Mouse (Mus musculus): ENCODE data around the gene Gdf9. TPM values are rescaled to one million over a fixed set of nuclear protein-coding genes. Genes with fewer than 3 reads are reported as not detected.

Gene Gdf9
- total and polyA plus RNA-seq, 3 experiments: 0.42 to 0.43 TPM; not detected in 1

GRCm38 (mm10) chr11:53431347-53432056 lies 679 bp downstream of the Gdf9 start:
- DNase-seq (ENCODE audit: low read depth, low spot score): peak; percentile 85
- H3K4me3 ChIP-seq (ENCODE audit: control insufficient read depth in 1 of 2, insufficient read depth in 1 of 2, low read depth in 2 of 2, low read length in 2 of 2): peak overlapping the region; percentile 51 to 58
- peak overlapping the region; percentile 83 for H3K27ac ChIP-seq (ENCODE audit: control insufficient read depth, low read depth, low read length)
- H3K4me1 ChIP-seq (ENCODE audit: control insufficient read depth in 1 of 2, insufficient read depth in 2 of 2, low read length in 2 of 2): peaks cover 8 to 30% of the 10 kb centered on the region in 2 experiments
- peaks cover 7 to 30% of the 10 kb centered on the region in 2 experiments for H3K36me3 ChIP-seq (ENCODE audit: control insufficient read depth in 1 of 2, insufficient read depth in 2 of 2, low read length in 2 of 2)
- H3K9ac ChIP-seq (ENCODE audit: control insufficient read depth, low read depth, low read length, poor library complexity, severe bottlenecking): peak overlapping the region; percentile 44
- TF ChIP-seq POLR2A (IDR thresholded peaks at IDR 0.05; ENCODE audit: control insufficient read depth in 1 of 2, insufficient read depth in 1 of 2, low read depth in 1 of 2, low read length in 2 of 2, poor library complexity in 1 of 2): no peak
- TF ChIP-seq SIN3A (IDR thresholded peaks at IDR 0.05; ENCODE audit: low read length): peak; percentile 92
- TF ChIP-seq POLR2AphosphoS5 (IDR thresholded peaks at IDR 0.05; ENCODE audit: borderline replicate concordance, low read depth, low read length): no peak
- peak; percentile 64; the same call in 1 of the 2 replicates for TF ChIP-seq MAX (IDR thresholded peaks at IDR 0.05; ENCODE audit: low read length)
- TF ChIP-seq HCFC1 (IDR thresholded peaks at IDR 0.05; ENCODE audit: low read depth, low read length): peak; percentile 49
- peak; percentile 99 for TF ChIP-seq GATA1 (IDR thresholded peaks at IDR 0.05; ENCODE audit: low read depth, low read length)
- TF ChIP-seq ZNF384 (IDR thresholded peaks at IDR 0.05; ENCODE audit: low read depth, low read length): peak; percentile 92
- TF ChIP-seq CTCF (IDR thresholded peaks at IDR 0.05 in 2 of 3, conservative IDR thresholded peaks at IDR 0.05 in 1 of 3; ENCODE audit: control insufficient read depth in 1 of 3, insufficient read depth in 1 of 3, low read depth in 2 of 3, low read length in 3 of 3, poor library complexity in 1 of 3, severe bottlenecking in 1 of 3): no peak
- peak; percentile 97 for TF ChIP-seq TCF12 (IDR thresholded peaks at IDR 0.05; ENCODE audit: low read depth, low read length)
- no peak for TF ChIP-seq NRF1 (IDR thresholded peaks at IDR 0.05; ENCODE audit: insufficient read depth, low read depth, low read length, poor library complexity, severe bottlenecking)
- TF ChIP-seq EP300 (IDR thresholded peaks at IDR 0.05; ENCODE audit: low read depth in 1 of 2, low read length in 2 of 2): peak; percentile 95 to 97
- peak; percentile 83 for TF ChIP-seq MAZ (IDR thresholded peaks at IDR 0.05; ENCODE audit: low read depth, low read length)
- TF ChIP-seq KAT2A (conservative IDR thresholded peaks at IDR 0.05; ENCODE audit: low read depth, low read length): no peak
- TF ChIP-seq MXI1 (IDR thresholded peaks at IDR 0.05; ENCODE audit: low read depth, low read length): peak; percentile 82
- TF ChIP-seq MAFK (IDR thresholded peaks at IDR 0.05; ENCODE audit: borderline replicate concordance, low read depth, low read length): peak; percentile 75; the same call in 1 of the 2 replicates
- TF ChIP-seq POLR2AphosphoS2 (IDR thresholded peaks at IDR 0.05; ENCODE audit: low read length): no peak
- peak; percentile 100 for TF ChIP-seq RCOR1 (IDR thresholded peaks at IDR 0.05; ENCODE audit: low read depth, low read length)
- peak; percentile 91 for TF ChIP-seq ETS1 (IDR thresholded peaks at IDR 0.05; ENCODE audit: low read depth, low read length)
- TF ChIP-seq UBTF (IDR thresholded peaks at IDR 0.05; ENCODE audit: borderline replicate concordance, insufficient read depth, low read depth, low read length): no peak
- 0 out of 2 replicates have a peak, but pooled peaks have one; percentile 20 for TF ChIP-seq MEF2A (IDR thresholded peaks at IDR 0.05; ENCODE audit: extremely low read depth, insufficient replicate concordance, low read depth, low read length, poor library complexity, severe bottlenecking)
- peak; percentile 77; the same call in 1 of the 2 replicates for TF ChIP-seq BHLHE40 (IDR thresholded peaks at IDR 0.05; ENCODE audit: borderline replicate concordance, low read depth, low read length)
- TF ChIP-seq SMC3 (IDR thresholded peaks at IDR 0.05; ENCODE audit: low read depth, low read length): no peak
- TF ChIP-seq TBP (IDR thresholded peaks at IDR 0.05; ENCODE audit: low read depth, low read length): no peak
- no peak; the same call in 1 of the 2 replicates for TF ChIP-seq CHD2 (IDR thresholded peaks at IDR 0.05; ENCODE audit: low read length)
- TF ChIP-seq MYC (IDR thresholded peaks at IDR 0.05; ENCODE audit: low read depth, low read length): peak; percentile 61; the same call in 1 of the 2 replicates
- peak; percentile 94 for TF ChIP-seq MYB (IDR thresholded peaks at IDR 0.05; ENCODE audit: low read depth, low read length)
- TF ChIP-seq ZC3H11A (IDR thresholded peaks at IDR 0.05; ENCODE audit: low read depth, low read length): peak; percentile 4; the same call in 1 of the 2 replicates
- no peak for TF ChIP-seq RAD21 (IDR thresholded peaks at IDR 0.05; ENCODE audit: low read depth, low read length)
- TF ChIP-seq GABPA (IDR thresholded peaks at IDR 0.05; ENCODE audit: low read depth, low read length): no peak
- no peak for TF ChIP-seq ELF1 (IDR thresholded peaks at IDR 0.05; ENCODE audit: low read depth, low read length)
- no peak for TF ChIP-seq E2F4 (IDR thresholded peaks at IDR 0.05; ENCODE audit: borderline replicate concordance, low read depth, low read length)
- TF ChIP-seq TAL1 (IDR thresholded peaks at IDR 0.05; ENCODE audit: low read length): no peak; the same call in 1 of the 2 replicates
- no peaks in the 10 kb centered on the region for H3K9me3 ChIP-seq (replicated peaks; ENCODE audit: insufficient read depth, low read length)
- peaks cover 14% of the 10 kb centered on the region for H3K79me2 ChIP-seq (ENCODE audit: control insufficient read depth, insufficient read depth, low read length, poor library complexity)
- no peaks in the 10 kb centered on the region for H3K27me3 ChIP-seq (ENCODE audit: control insufficient read depth in 1 of 2, insufficient read depth in 2 of 2, low read length in 2 of 2)

All from MEL (cell line).